Mouse (Mus musculus): ENCODE data around the gene Ntn4. TPM values are rescaled to one million over a fixed set of nuclear protein-coding genes. Genes with fewer than 3 reads are reported as not detected.
"Not testable (repeated sequence)": the region's sequence is repeated elsewhere in the genome, so short reads cannot be mapped to it uniquely, and the experiment has no call there.

The Ntn4 gene
- polyA plus RNA-seq, 1 experiment from 2014 or later = 0.76 TPM

DNA sequence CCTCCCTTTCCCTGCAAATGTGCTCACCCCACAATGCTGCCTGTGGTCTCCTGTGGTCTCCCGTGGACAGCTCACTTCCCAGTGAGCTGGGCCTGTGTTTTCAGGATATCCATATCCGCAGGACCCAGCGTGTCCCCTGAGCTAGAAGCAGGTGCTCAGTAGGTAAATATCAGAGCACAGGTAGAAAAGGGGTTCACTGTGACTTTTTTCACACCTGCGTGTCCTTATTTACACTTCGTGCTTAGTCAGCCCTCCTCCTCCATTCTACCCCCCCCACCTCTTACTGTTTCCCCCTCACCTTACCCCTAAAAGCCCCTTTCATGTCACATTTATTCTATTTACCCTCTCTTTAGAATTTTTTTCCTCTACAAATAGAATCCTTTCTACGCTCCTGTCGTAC is 42.7 kb downstream of the Ntn4 start:
- Histone ChIP-seq H3K36me3 (ENCODE audit: control insufficient read depth, insufficient read depth, low read length) (no peaks in the 10 kb centered on the region), H3K9ac (ENCODE audit: low read length) (no peak overlapping the region), H3K4me3 (ENCODE audit: low read depth, low read length) (no peak overlapping the region), H3K27ac (replicated peaks) (no peak overlapping the region), H3K4me1 (replicated peaks; ENCODE audit: control insufficient read depth, insufficient read depth) (no peaks in the 10 kb centered on the region; the same call in 1 of the 2 replicates), H3K27me3 (ENCODE audit: control insufficient read depth, insufficient read depth, low read length) (no peaks in the 10 kb centered on the region), H3K9me3 (ENCODE audit: control insufficient read depth, low read length) (no peaks in the 10 kb centered on the region), H3K4me2 (replicated peaks; ENCODE audit: low read depth) (no peak overlapping the region)
- DNase-seq (ENCODE audit: low spot score) = peak; percentile 13
- 74% methylated on average over 7 of the region's 7 CpGs for WGBS
- no peak for TF ChIP-seq CTCF (IDR thresholded peaks at IDR 0.05; ENCODE audit: low read depth)
- no peak for TF ChIP-seq EP300 (optimal IDR thresholded peaks at IDR 0.05)
- no peak for ATAC-seq (ENCODE audit: low FRiP score, low TSS enrichment)

DNA sequence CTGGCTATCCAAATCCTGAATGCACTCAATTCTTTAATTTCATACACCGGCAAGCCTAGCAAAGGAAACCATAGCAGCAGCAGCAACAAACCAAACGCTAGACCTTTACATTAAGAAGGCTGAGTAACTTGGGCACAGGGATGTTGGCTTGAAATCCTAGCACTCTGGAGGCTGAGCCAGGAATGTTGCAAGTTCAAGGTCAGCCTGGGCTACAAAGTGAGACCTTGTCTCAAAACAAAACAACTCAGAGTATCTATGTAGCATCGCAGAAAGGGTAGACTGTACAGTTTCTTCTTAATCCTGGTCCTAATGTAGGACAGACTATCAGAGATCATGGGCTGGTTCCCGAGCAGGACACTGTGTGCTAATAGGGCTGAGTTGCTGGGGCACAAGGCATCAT is 43.4 kb downstream of the Ntn4 start:
- no peaks in the 10 kb centered on the region for H3K36me3 ChIP-seq (ENCODE audit: control insufficient read depth, insufficient read depth, low read length)
- ATAC-seq (ENCODE audit: low FRiP score, low TSS enrichment) = no peak
- no peaks in the 10 kb centered on the region for H3K9me3 ChIP-seq (ENCODE audit: control insufficient read depth, low read length)
- H3K9ac ChIP-seq (ENCODE audit: low read length) = no peak overlapping the region
- no peak overlapping the region for H3K4me2 ChIP-seq (replicated peaks; ENCODE audit: low read depth)
- TF ChIP-seq CTCF (IDR thresholded peaks at IDR 0.05; ENCODE audit: low read depth) = no peak
- no peak for TF ChIP-seq EP300 (optimal IDR thresholded peaks at IDR 0.05)
- H3K27me3 ChIP-seq (ENCODE audit: control insufficient read depth, insufficient read depth, low read length) = no peaks in the 10 kb centered on the region
- 84% methylated on average over 4 of the region's 4 CpGs for WGBS
- H3K4me1 ChIP-seq (replicated peaks; ENCODE audit: control insufficient read depth, insufficient read depth) = no peaks in the 10 kb centered on the region; the same call in 1 of the 2 replicates
- DNase-seq (ENCODE audit: low spot score) = peak; percentile 4
- no peak overlapping the region for H3K4me3 ChIP-seq (ENCODE audit: low read depth, low read length)
- no peak overlapping the region for H3K27ac ChIP-seq (replicated peaks)

DNA sequence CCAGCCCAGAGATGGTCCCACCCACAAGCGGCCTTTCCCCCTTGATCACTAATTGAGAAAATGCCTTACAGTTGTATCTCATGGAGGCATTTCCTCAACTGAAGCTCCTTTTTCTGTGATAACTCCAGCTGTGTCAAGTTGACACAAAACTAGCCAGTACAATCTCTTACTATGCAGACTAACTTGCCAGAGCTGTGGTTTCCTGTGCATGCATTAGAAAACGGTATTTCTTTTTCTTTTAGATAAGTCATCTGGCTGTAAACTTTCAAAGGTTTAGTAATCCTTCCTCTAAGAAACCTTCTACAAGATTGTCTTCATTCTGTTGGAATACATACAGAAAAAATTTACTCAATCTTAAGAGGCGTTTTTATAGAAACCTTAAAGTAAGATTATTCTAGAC is 44.9 kb downstream of the Ntn4 start:
- not testable (repeated sequence) for ATAC-seq (ENCODE audit: low FRiP score, low TSS enrichment); H3K4me3 ChIP-seq (ENCODE audit: low read depth, low read length); H3K9me3 ChIP-seq (ENCODE audit: control insufficient read depth, low read length); H3K9ac ChIP-seq (ENCODE audit: low read length); H3K4me2 ChIP-seq (replicated peaks; ENCODE audit: low read depth); H3K36me3 ChIP-seq (ENCODE audit: control insufficient read depth, insufficient read depth, low read length); H3K27me3 ChIP-seq (ENCODE audit: control insufficient read depth, insufficient read depth, low read length); H3K27ac ChIP-seq (replicated peaks); DNase-seq (ENCODE audit: low spot score); H3K4me1 ChIP-seq (replicated peaks; ENCODE audit: control insufficient read depth, insufficient read depth)
- 83% methylated on average over 3 of the region's 3 CpGs for WGBS

DNA sequence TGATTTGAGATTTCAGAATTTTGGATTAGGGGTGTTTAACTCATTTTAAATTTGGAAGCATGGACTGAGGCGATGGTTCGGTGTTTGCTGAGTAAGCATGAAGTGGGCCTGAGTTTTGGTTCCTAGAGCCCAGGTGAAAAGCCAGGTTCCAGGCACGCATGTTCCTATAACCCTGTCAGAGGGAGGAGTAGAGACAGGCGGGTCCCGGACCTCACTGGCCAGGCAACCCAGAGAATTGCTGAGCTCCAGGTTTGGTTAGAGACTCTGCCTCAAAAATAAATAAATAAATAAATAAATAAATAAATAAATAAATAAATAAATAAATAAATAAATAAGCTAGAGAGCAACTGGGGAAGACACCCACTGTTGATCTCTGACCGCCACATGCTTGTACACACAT is 46.1 kb downstream of the Ntn4 start:
- peak; percentile 6 for DNase-seq (ENCODE audit: low spot score)
- no peak overlapping the region for H3K27ac ChIP-seq (replicated peaks)
- H3K4me1 ChIP-seq (replicated peaks; ENCODE audit: control insufficient read depth, insufficient read depth) = no peaks in the 10 kb centered on the region
- H3K27me3 ChIP-seq (ENCODE audit: control insufficient read depth, insufficient read depth, low read length) = no peaks in the 10 kb centered on the region
- no peak for TF ChIP-seq CTCF (IDR thresholded peaks at IDR 0.05; ENCODE audit: low read depth)
- no peak for TF ChIP-seq EP300 (optimal IDR thresholded peaks at IDR 0.05)
- H3K9ac ChIP-seq (ENCODE audit: low read length) = no peak overlapping the region
- ATAC-seq (ENCODE audit: low FRiP score, low TSS enrichment) = no peak
- no peak overlapping the region for H3K4me3 ChIP-seq (ENCODE audit: low read depth, low read length)
- H3K9me3 ChIP-seq (ENCODE audit: control insufficient read depth, low read length) = no peaks in the 10 kb centered on the region
- WGBS = 94% methylated on average over 6 of the region's 6 CpGs
- H3K4me2 ChIP-seq (replicated peaks; ENCODE audit: low read depth) = no peak overlapping the region
- no peaks in the 10 kb centered on the region for H3K36me3 ChIP-seq (ENCODE audit: control insufficient read depth, insufficient read depth, low read length)

DNA sequence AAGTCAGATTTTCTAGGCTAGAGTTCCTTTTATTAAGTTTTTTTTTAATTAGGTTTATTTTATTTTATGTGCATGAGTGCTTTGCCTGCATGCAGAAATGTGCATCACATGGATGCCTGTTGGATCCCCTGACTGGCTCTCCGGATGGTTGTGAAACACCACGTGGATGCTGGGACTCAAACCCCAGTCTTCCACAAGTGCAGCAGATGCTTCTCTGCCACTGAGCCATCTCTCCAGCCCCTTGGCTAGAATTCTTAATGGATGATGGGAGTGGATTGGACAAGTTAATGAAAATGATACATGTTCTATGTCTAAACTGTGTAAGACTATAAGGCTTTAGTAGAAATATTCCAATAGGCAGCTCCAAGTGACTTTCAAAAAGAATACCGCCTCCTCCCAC is 47.3 kb downstream of the Ntn4 start:
- 88% methylated on average over 3 of the region's 3 CpGs for WGBS
- peak; percentile 8 for DNase-seq (ENCODE audit: low spot score)
- H3K4me2 ChIP-seq (replicated peaks; ENCODE audit: low read depth) = no peak overlapping the region

DNA sequence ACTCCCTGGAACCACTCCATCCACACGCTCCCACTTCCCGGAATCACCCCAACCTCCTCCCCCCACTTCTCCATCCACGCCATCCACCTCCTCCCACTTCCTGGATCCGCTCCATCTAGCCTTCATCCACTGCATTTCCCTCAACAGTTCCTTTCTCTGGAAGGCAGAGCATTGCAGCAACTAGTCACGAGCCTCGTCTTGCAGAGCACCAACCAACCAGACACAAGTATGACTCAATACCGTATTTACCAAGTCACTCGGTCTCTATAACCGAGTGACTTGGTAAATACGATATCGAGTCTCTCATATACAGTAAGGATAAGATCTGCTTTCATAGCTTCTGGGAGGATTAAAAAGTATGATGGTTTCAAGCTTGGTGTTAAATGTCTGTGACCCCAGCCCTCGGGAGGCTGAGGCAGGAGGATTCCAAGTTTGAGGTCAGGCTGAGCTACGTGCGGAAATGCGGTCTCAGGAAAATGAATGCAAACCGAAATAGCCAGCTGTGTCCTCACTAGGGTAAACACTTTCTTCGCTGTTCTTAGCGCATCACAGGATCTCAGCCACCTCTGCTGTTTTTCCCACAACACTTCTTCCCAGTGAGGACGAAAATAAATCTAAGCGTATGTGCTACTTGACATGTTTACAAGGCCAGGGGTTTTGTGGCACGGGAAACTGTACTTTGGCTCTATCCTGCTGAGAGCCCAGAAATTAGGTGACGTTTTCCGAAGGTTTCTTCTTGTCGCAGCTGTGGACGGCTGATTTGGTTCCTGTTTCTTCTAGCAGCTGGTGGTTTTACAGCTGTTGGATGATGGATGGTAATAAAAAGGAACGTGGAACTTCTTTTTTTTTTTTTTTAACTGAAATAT is 48.1 kb downstream of the Ntn4 start:
- TF ChIP-seq EP300 (optimal IDR thresholded peaks at IDR 0.05) (no peak), CTCF (IDR thresholded peaks at IDR 0.05; ENCODE audit: low read depth) (no peak)
- no peaks in the 10 kb centered on the region for H3K27me3 ChIP-seq (ENCODE audit: control insufficient read depth, insufficient read depth, low read length)
- H3K9ac ChIP-seq (ENCODE audit: low read length) = no peak overlapping the region
- WGBS = 65% methylated on average over 26 of the region's 26 CpGs
- H3K4me3 ChIP-seq (ENCODE audit: low read depth, low read length) = no peak overlapping the region
- no peak overlapping the region for H3K4me2 ChIP-seq (replicated peaks; ENCODE audit: low read depth)
- no peaks in the 10 kb centered on the region for H3K9me3 ChIP-seq (ENCODE audit: control insufficient read depth, low read length)
- peak; percentile 12 for DNase-seq (ENCODE audit: low spot score)
- H3K36me3 ChIP-seq (ENCODE audit: control insufficient read depth, insufficient read depth, low read length) = no peaks in the 10 kb centered on the region
- ATAC-seq (ENCODE audit: low FRiP score, low TSS enrichment) = no peak
- no peaks in the 10 kb centered on the region for H3K4me1 ChIP-seq (replicated peaks; ENCODE audit: control insufficient read depth, insufficient read depth)
- H3K27ac ChIP-seq (replicated peaks) = no peak overlapping the region; the same call in 1 of the 2 replicates

More for the DNA sequence above, 47.3 kb downstream of the Ntn4 start:
- H3K9me3 ChIP-seq (ENCODE audit: control insufficient read depth, low read length) = no peaks in the 10 kb centered on the region
- H3K4me3 ChIP-seq (ENCODE audit: low read depth, low read length) = no peak overlapping the region
- H3K27ac ChIP-seq (replicated peaks) = no peak overlapping the region
- ATAC-seq (ENCODE audit: low FRiP score, low TSS enrichment) = no peak
- H3K9ac ChIP-seq (ENCODE audit: low read length) = no peak overlapping the region
- TF ChIP-seq EP300 (optimal IDR thresholded peaks at IDR 0.05) = no peak
- no peaks in the 10 kb centered on the region for H3K27me3 ChIP-seq (ENCODE audit: control insufficient read depth, insufficient read depth, low read length)
- no peaks in the 10 kb centered on the region for H3K4me1 ChIP-seq (replicated peaks; ENCODE audit: control insufficient read depth, insufficient read depth)
- H3K36me3 ChIP-seq (ENCODE audit: control insufficient read depth, insufficient read depth, low read length) = no peaks in the 10 kb centered on the region

Data from stomach, postnatal 0 days (tissue).